Mouse (Mus musculus) ES-E14 (cell line): ENCODE results near the gene Gm28729. TPM values are rescaled to one million over a fixed set of nuclear protein-coding genes. Genes with fewer than 3 reads are reported as not detected.

Source experiments
- DNase-seq: peaks from one replicate; pipeline ENCODE4 v3.0.0-alpha.2; 2013; ENCODE audit warnings: low read depth, low spot score
- H3K27ac ChIP-seq: 2 replicates; pipeline ENCODE4 v1.5.1; 2012; ENCODE audit warnings: low read depth, mild to moderate bottlenecking, low read length, moderate library complexity, mixed read lengths; ENCODE audit not compliant: poor library complexity, insufficient read depth, severe bottlenecking
- H3K36me3 ChIP-seq: 2 replicates; pipeline ENCODE4 v1.6.1; 2012; ENCODE audit warnings: mild to moderate bottlenecking, low read length, moderate library complexity, mixed read lengths; ENCODE audit not compliant: control insufficient read depth, poor library complexity, insufficient read depth, severe bottlenecking
- H3K4me1 ChIP-seq, 2 experiments: fragments of 150-350 bp in 1 of 2; sonication (generic) in 1 of 2; 2 replicates each; pipeline ENCODE4 v1.6.1; 2012; ENCODE audit warnings: low read length in 2 of 2, mild to moderate bottlenecking in 1 of 2, mixed read lengths in 1 of 2; ENCODE audit not compliant: control insufficient read depth in 2 of 2, insufficient read depth in 2 of 2, poor library complexity in 1 of 2
- H3K4me3 ChIP-seq, 2 experiments: fragments of 150-350 bp in 1 of 2; sonication (generic) in 1 of 2; 2 replicates each; pipeline ENCODE4 v1.5.1; 2012; ENCODE audit warnings: low read length in 2 of 2, low read depth in 1 of 2, mild to moderate bottlenecking in 1 of 2, mixed read lengths in 1 of 2; ENCODE audit not compliant: insufficient read depth in 1 of 2, poor library complexity in 1 of 2, severe bottlenecking in 1 of 2
- H3K9ac ChIP-seq: 2 replicates; pipeline ENCODE4 v1.6.1; 2012; ENCODE audit warnings: low read depth, mild to moderate bottlenecking, low read length, mixed read lengths; ENCODE audit not compliant: poor library complexity, insufficient read depth, severe bottlenecking
- H3K9me3 ChIP-seq: fragments of 150-350 bp; sonication (generic); 2 replicates; pipeline ENCODE4 v1.6.1; 2012; ENCODE audit warnings: low read depth, mild to moderate bottlenecking, low read length; ENCODE audit not compliant: control insufficient read depth, insufficient read depth
- CHD2 ChIP-seq: IDR thresholded peaks from 2 replicates; pipeline ENCODE4 v1.6.1; 2014; ENCODE audit warnings: mild to moderate bottlenecking, low read depth, low read length, inconsistent platforms
- HCFC1 ChIP-seq: IDR thresholded peaks from 2 replicates; pipeline ENCODE4 v1.6.1; 2012; ENCODE audit warnings: low read length, inconsistent platforms, borderline replicate concordance; ENCODE audit not compliant: insufficient read depth
- MAFK ChIP-seq: IDR thresholded peaks from 2 replicates; pipeline ENCODE4 v1.6.1; 2014; ENCODE audit warnings: mild to moderate bottlenecking, low read depth, low read length, inconsistent platforms; ENCODE audit not compliant: insufficient read depth
- ZC3H11A ChIP-seq: IDR thresholded peaks from 2 replicates; pipeline ENCODE4 v1.6.1; 2012; ENCODE audit warnings: low read depth, mild to moderate bottlenecking, inconsistent platforms, low read length, borderline replicate concordance
- ZNF384 ChIP-seq: IDR thresholded peaks from 2 replicates; pipeline ENCODE4 v1.6.1; 2012; ENCODE audit warnings: low read depth, low read length, inconsistent platforms
- in situ Hi-C, 2 experiments: fragments of 600-800 bp; cut with MboI; formaldehyde crosslinking; loops; one replicate each; pipeline ENCODE4 v1.15.1; 2025; ENCODE audit warnings: low sequenced_read_pairs in 2 of 2, inconsistent platforms in 1 of 2; ENCODE audit not compliant: unreplicated experiment in 2 of 2
- total RNA-seq: library from RNA; depleted of rRNA; stranded (reverse); fragments of 300-350 nt; gene quantifications from 2 replicates; pipeline ENCODE4 v1.2.3, GENCODE M21; 2012

Gene Gm28729
- total RNA-seq, 1 experiment: 0.40 TPM

DNA sequence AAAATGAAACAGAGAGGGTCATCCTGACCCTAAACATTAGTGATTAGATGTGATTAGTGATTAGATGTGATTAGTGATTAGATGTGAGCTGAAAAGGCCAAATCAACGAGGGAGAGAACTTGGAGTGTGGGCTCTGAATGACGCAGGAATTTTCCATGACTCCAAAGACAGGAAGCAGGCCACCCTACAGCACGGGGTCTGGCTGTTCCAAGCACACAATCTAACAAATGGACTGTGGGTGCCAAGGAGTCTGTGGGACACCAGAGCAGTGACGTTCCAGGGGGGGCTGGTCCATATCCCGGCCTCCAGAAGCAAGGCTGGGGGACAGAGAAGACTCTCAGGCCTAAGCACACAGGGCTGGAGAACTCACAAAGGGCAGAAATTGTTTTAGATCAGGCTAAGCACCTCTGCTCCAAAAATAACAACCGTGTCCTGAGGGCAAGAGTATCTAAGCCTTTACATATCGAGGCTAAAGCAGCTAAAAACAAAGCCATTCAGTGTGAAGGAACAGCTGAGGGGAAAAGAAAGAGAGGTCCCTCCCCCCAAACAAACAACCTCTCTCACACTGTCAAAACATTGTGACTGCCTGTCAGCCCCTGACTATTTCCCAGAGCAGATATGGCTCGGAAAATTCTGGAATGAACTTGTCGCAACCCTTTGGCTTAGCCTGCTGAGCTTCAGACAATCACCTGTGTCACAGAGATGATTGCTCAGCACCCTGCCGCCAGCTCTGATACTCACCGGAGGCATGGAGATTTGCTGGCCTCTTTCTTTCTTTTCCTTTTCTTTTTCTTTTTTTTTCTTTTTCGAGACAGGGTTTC lies 74.0 kb downstream of the Gm28729 start:
- H3K4me3 ChIP-seq: no peak overlapping the region
- TF ChIP-seq HCFC1: no peak
- no peak for TF ChIP-seq ZNF384
- no peak for TF ChIP-seq CHD2
- TF ChIP-seq MAFK: no peak
- TF ChIP-seq ZC3H11A: no peak
- no peak overlapping the region for H3K27ac ChIP-seq
- no peak for DNase-seq
- no peak overlapping the region for H3K9ac ChIP-seq
- H3K9me3 ChIP-seq: no peaks in the 10 kb centered on the region
- in situ Hi-C loops: no loop called here
- no peaks in the 10 kb centered on the region for H3K4me1 ChIP-seq
- no peaks in the 10 kb centered on the region for H3K36me3 ChIP-seq

DNA sequence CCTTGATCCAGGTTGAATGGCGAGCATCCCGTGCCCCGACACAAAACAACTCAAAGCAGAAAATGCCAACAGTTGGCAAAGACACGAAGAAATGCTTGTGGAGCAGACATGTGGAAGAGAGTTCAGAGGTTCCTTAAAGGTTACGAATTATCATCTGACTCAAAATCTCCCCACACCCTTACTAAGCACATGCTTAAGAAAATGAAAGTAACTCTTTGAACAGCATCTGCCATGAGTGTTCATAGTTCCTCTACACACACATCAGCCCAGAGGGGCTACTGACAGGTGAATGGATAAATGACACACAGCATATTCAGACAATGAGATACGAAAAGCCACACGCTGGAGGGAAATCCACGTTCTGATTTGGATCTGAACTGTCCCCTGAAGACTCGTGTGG lies 75.5 kb downstream of the Gm28729 start:
- H3K27ac ChIP-seq: no peak overlapping the region
- H3K9ac ChIP-seq: no peak overlapping the region
- DNase-seq: no peak
- no peaks in the 10 kb centered on the region for H3K9me3 ChIP-seq
- no peak overlapping the region for H3K4me3 ChIP-seq
- in situ Hi-C loops: no loop called here
- no peaks in the 10 kb centered on the region for H3K36me3 ChIP-seq
- no peaks in the 10 kb centered on the region for H3K4me1 ChIP-seq
- TF ChIP-seq ZNF384: no peak
- TF ChIP-seq HCFC1: no peak
- no peak for TF ChIP-seq CHD2
- no peak for TF ChIP-seq ZC3H11A
- no peak for TF ChIP-seq MAFK

DNA sequence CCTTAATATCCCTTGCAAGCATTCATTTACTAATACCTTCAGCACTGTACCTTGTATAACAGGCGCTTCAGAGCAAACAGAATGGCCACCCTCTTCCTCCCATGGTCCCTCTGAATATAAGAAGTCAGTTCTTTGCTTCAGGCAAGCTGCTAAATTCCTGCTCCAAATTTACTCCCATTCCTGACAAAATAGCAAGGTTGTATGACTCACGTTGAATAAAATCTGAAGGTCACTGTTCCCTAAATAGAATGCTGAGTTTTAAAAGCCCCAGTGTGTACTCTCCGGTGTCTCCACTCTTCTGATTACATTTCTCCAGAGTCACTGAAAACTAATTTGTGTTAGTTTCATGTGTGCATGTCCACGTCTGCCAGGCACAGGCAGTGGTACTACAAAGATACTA lies 79.7 kb downstream of the Gm28729 start:
- no peak for TF ChIP-seq HCFC1
- no peak for TF ChIP-seq CHD2
- no peak for TF ChIP-seq MAFK
- TF ChIP-seq ZNF384: no peak
- no peak for TF ChIP-seq ZC3H11A
- Histone ChIP-seq H3K36me3 (no peaks in the 10 kb centered on the region), H3K9ac (no peak overlapping the region), H3K27ac (no peak overlapping the region), H3K9me3 (no peaks in the 10 kb centered on the region), H3K4me1 (no peaks in the 10 kb centered on the region), H3K4me3 (no peak overlapping the region)
- DNase-seq: no peak
- in situ Hi-C loops: no loop called here

DNA sequence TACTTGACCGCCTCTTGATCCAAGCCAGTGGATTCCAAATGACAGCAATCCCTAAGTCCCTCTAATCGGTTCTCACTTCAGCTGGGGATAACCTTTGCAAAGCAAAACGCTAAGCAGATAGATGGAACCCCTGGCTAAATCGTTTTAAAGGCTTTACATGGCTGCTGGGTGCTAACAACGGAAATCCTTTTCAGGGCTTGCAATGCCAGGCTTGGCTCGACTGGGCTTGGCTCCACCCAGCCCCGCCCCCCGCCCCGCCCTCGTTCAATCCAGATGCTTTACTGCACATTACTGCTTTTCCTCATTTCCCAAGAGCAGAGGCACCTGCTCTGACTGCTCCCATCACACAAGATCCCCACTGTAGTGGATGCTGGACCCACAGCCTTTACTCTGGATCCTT lies 83.0 kb downstream of the Gm28729 start:
- no peak overlapping the region for H3K9ac ChIP-seq
- TF ChIP-seq CHD2 (no peak), ZC3H11A (no peak), HCFC1 (no peak), ZNF384 (no peak), MAFK (no peak)
- no peak overlapping the region for H3K27ac ChIP-seq
- no peak overlapping the region for H3K4me3 ChIP-seq
- in situ Hi-C loops: no loop called here
- H3K9me3 ChIP-seq: no peaks in the 10 kb centered on the region
- no peak for DNase-seq
- H3K36me3 ChIP-seq: no peaks in the 10 kb centered on the region
- peaks cover 4 to 13% of the 10 kb centered on the region in 2 experiments; a peak in 3 of 4 replicates for H3K4me1 ChIP-seq
